7 mouse cellular contexts compared by ENCODE assay signal in the genomic region with DNA sequence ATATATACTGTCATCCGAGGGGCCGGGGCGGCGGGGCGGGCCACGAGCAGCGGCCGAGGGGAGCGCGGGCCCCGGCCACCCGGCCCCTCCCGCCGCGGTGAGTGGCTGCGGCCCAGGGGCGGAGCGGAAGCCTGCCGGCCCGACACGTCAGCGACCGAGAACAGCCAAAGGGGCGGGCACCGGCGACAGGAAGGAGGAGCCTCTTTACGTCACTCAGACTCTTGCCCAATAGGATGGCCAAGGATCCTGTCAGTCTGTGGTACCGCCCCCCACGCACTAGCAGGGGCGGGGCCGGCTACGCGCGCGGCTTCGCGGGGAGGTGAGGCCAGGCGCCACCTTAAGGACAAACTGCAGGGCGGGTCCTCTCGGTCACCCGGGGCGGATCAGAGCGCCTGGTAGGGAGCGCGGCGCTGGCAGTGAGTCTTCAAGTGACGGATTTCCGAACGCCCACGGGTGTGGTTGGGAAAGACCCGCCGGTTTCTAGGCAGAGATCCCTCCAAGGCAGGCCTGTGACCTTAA. TPM values are rescaled to one million over a fixed set of nuclear protein-coding genes. Genes with fewer than 3 reads are reported as not detected.
DNase-seq lines count a peak whose midpoint lies in the region; ATAC-seq lines count a peak whose summit lies in the region.

A gene (minus strand): TSS at position 144 of the 519 bp plus-strand sequence.

- H3K27me3 ChIP-seq in embryonic facial prominence, embryonic 12.5 days: no peaks in the 10 kb centered on the region
- no peaks in the 10 kb centered on the region for H3K27me3 ChIP-seq in limb, embryonic 11.5 days (ENCODE audit: control insufficient read depth, insufficient read depth, low read length)
- no peaks in the 10 kb centered on the region for H3K27me3 ChIP-seq in midbrain, embryonic 14.5 days (ENCODE audit: control insufficient read depth, insufficient read depth, low read length)

- 1% methylated on average over 52 of the region's 52 CpGs for WGBS in embryonic facial prominence, embryonic 12.5 days
- under 1% methylated on average over 48 of the region's 52 CpGs for WGBS in limb, embryonic 11.5 days
- WGBS in midbrain, embryonic 14.5 days: under 1% methylated on average over 52 of the region's 52 CpGs

- DNase-seq in adrenal gland, postnatal 25 days: peak; percentile 98
- DNase-seq in heart, adult 11 months: peak; percentile 100
- peak; percentile 99 for DNase-seq in kidney, adult 18-20 months
- peak; percentile 98 for DNase-seq in limb, embryonic 11.5 days (ENCODE audit: low spot score)
- DNase-seq in midbrain, embryonic 14.5 days: peak; percentile 98
- peak; percentile 98 to 99 for DNase-seq in spleen, adult 18-20 months

- H3K4me2 ChIP-seq in embryonic facial prominence, embryonic 12.5 days (replicated peaks): peak within 1 kb of the TSS; percentile 64
- H3K4me2 ChIP-seq in limb, embryonic 11.5 days (ENCODE audit: low read depth, severe bottlenecking): peak within 1 kb of the TSS; percentile 69
- peak within 1 kb of the TSS; percentile 81 for H3K4me2 ChIP-seq in midbrain, embryonic 14.5 days (ENCODE audit: low read length)

- H3K9me3 ChIP-seq in embryonic facial prominence, embryonic 12.5 days: no peaks in the 10 kb centered on the region
- no peaks in the 10 kb centered on the region for H3K9me3 ChIP-seq in limb, embryonic 11.5 days (ENCODE audit: control insufficient read depth, low read length)
- H3K9me3 ChIP-seq in midbrain, embryonic 14.5 days (ENCODE audit: control insufficient read depth, low read length): no peaks in the 10 kb centered on the region

- H3K9ac ChIP-seq in embryonic facial prominence, embryonic 12.5 days: peak within 1 kb of the TSS; percentile 66
- H3K9ac ChIP-seq in limb, embryonic 11.5 days (ENCODE audit: low read length): peak within 1 kb of the TSS; percentile 71
- peak within 1 kb of the TSS; percentile 84 for H3K9ac ChIP-seq in midbrain, embryonic 14.5 days (replicated peaks; ENCODE audit: low read length)

- ATAC-seq in embryonic facial prominence, embryonic 12.5 days (ENCODE audit: insufficient number of reproducible peaks, insufficient read depth, low FRiP score, low TSS enrichment): peak; percentile 96
- peak; percentile 99 for ATAC-seq in limb, embryonic 11.5 days (ENCODE audit: insufficient number of reproducible peaks, low FRiP score, low TSS enrichment, low read depth)
- ATAC-seq in midbrain, embryonic 14.5 days (ENCODE audit: low FRiP score, low TSS enrichment): peak; percentile 100

- no peaks in the 10 kb centered on the region for H3K36me3 ChIP-seq in embryonic facial prominence, embryonic 12.5 days
- no peaks in the 10 kb centered on the region for H3K36me3 ChIP-seq in limb, embryonic 11.5 days (ENCODE audit: control insufficient read depth, insufficient read depth, low read length)
- H3K36me3 ChIP-seq in midbrain, embryonic 14.5 days (ENCODE audit: control insufficient read depth, insufficient read depth, low read length): no peaks in the 10 kb centered on the region

- peaks cover 9% of the 10 kb centered on the region; the same call in 1 of the 2 replicates for H3K4me1 ChIP-seq in embryonic facial prominence, embryonic 12.5 days
- no peaks in the 10 kb centered on the region for H3K4me1 ChIP-seq in limb, embryonic 11.5 days (ENCODE audit: control insufficient read depth, insufficient read depth, low read length)
- peaks cover 10% of the 10 kb centered on the region; the same call in 1 of the 2 replicates for H3K4me1 ChIP-seq in midbrain, embryonic 14.5 days (ENCODE audit: control insufficient read depth, insufficient read depth, low read length)

- peak within 1 kb of the TSS; percentile 71 for H3K4me3 ChIP-seq in embryonic facial prominence, embryonic 12.5 days
- H3K4me3 ChIP-seq in limb, embryonic 11.5 days (ENCODE audit: low read depth, low read length): peak within 1 kb of the TSS; percentile 87
- H3K4me3 ChIP-seq in midbrain, embryonic 14.5 days (replicated peaks; ENCODE audit: low read depth, low read length): peak within 1 kb of the TSS; percentile 79

- H3K27ac ChIP-seq in embryonic facial prominence, embryonic 12.5 days: peak within 1 kb of the TSS; percentile 88
- H3K27ac ChIP-seq in limb, embryonic 11.5 days (replicated peaks; ENCODE audit: low read depth, low read length): peak within 1 kb of the TSS; percentile 38; the same call in 1 of the 2 replicates
- H3K27ac ChIP-seq in midbrain, embryonic 14.5 days (replicated peaks; ENCODE audit: low read depth, low read length): peak within 1 kb of the TSS; percentile 94

RNA-seq across cellular contexts. Expression of the gene that starts here (rescaled TPM):
- 45.6 and 47.1 TPM in 2 replicates for total RNA-seq in adrenal gland, postnatal 25 days (2021)
- 65.2 and 70.4 TPM in 2 replicates for polyA plus RNA-seq in embryonic facial prominence, embryonic 12.5 days (2016; fragmentation: Nextera tagmentation; extraction: Ambion mirVana)
- polyA plus RNA-seq in limb, embryonic 11.5 days (2014; fragmentation: Nextera tagmentation; extraction: Ambion mirVana): 66.6 and 67.0 TPM in 2 replicates
- polyA plus RNA-seq in midbrain, embryonic 14.5 days (2014; fragmentation: Nextera tagmentation; extraction: Ambion mirVana): 49.2 and 67.5 TPM in 2 replicates

Comparison
In these comparisons a context has a peak if more than half of its experiments do, and no peak if none do; other contexts are left out.
1. Peak in every context shown above with its lines: DNase-seq, ATAC-seq, H3K4me3 ChIP-seq and H3K27ac ChIP-seq.
2. H3K27ac ChIP-seq: peak in every context shown above with its lines; median percentile 94 in midbrain, embryonic 14.5 days; 88 in embryonic facial prominence, embryonic 12.5 days; 38 in limb, embryonic 11.5 days.